In the genomic region with DNA sequence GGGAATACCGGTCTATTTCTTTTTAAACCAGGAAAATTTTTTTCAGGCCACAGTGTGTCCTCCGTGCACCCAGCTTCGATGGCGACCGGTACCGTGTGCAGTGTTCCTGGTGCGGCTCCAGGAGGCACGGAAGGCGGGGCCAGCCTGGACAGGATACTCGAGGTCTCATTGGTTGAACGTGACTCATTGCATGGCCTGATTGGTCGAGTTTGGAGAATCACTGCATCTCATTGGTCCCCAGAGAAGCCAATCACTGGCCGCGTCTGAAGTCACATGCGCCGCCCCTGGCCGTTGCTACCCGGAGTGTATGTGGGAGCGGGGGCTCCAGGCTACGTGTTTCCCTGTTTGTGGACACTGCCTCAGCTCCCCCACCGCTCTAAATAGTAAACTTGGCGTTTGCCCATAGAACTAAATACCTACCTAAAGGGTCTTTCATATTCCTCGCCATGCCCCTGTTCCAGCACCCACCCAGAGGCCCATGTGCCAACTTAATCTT, we compare ENCODE assay signal across 29 mouse cellular contexts. TPM values are rescaled to one million over a fixed set of nuclear protein-coding genes. Genes with fewer than 3 reads are reported as not detected.
"Had no signal": no experiment of that assay in that cellular context is flagged by ENCODE, and none has a peak within 500 bp of the region (broad histone marks: within the 10 kb centered on the region; RNA-seq: fewer than 3 reads in every experiment).

No protein-coding gene starts in this region.

- H3K4me1 ChIP-seq: heart, embryonic 10.5 days; heart, embryonic 13.5 days; heart, embryonic 15.5 days; hindbrain, embryonic 10.5 days; hindbrain, embryonic 12.5 days; intestine, embryonic 15.5 days; limb, embryonic 13.5 days; limb, embryonic 15.5 days; liver, embryonic 13.5 days; liver, embryonic 15.5 days had no signal

- H3K27ac ChIP-seq: heart, embryonic 10.5 days; heart, embryonic 13.5 days; heart, embryonic 15.5 days; hindbrain, embryonic 10.5 days; hindbrain, embryonic 12.5 days; hindbrain, embryonic 14.5 days; intestine, embryonic 15.5 days; left cerebral cortex, adult 2 months; limb, embryonic 13.5 days; limb, embryonic 15.5 days; liver, embryonic 13.5 days; liver, embryonic 15.5 days had no signal

- H3K36me3 ChIP-seq: heart, embryonic 10.5 days; heart, embryonic 13.5 days; heart, embryonic 15.5 days; hindbrain, embryonic 10.5 days; hindbrain, embryonic 12.5 days; intestine, embryonic 15.5 days; limb, embryonic 13.5 days; limb, embryonic 15.5 days; liver, embryonic 13.5 days; liver, embryonic 15.5 days had no signal

- H3K4me3 ChIP-seq: heart, embryonic 10.5 days; heart, embryonic 13.5 days; heart, embryonic 15.5 days; hindbrain, embryonic 10.5 days; hindbrain, embryonic 12.5 days; intestine, embryonic 15.5 days; left cerebral cortex, adult 2 months; limb, embryonic 13.5 days; limb, embryonic 15.5 days; liver, embryonic 13.5 days; liver, embryonic 15.5 days had no signal

- H3K9ac ChIP-seq: heart, embryonic 13.5 days; heart, embryonic 15.5 days; hindbrain, embryonic 12.5 days; hindbrain, embryonic 14.5 days; intestine, embryonic 15.5 days; limb, embryonic 13.5 days; limb, embryonic 15.5 days; liver, embryonic 13.5 days; liver, embryonic 15.5 days had no signal

- H3K9me3 ChIP-seq: heart, embryonic 10.5 days; heart, embryonic 13.5 days; heart, embryonic 15.5 days; hindbrain, embryonic 10.5 days; hindbrain, embryonic 12.5 days; intestine, embryonic 15.5 days; limb, embryonic 13.5 days; limb, embryonic 15.5 days; liver, embryonic 13.5 days; liver, embryonic 15.5 days had no signal

- DNase-seq: gastrocnemius, postnatal 14 days; gastrocnemius, postnatal 36 days; heart, adult 18-20 months; heart, postnatal 14 days; heart, postnatal 36 days; kidney, adult 18-20 months; kidney, adult 8-10 months; kidney, postnatal 10 days; kidney, postnatal 25 days; left cerebral cortex, postnatal 4 days; liver, embryonic 13.5 days had no signal

RNA-seq across cellular contexts. Expression of gene Tex101, which starts 4.5 kb away (rescaled TPM):
- total RNA-seq: gastrocnemius, adult 18-20 months; gastrocnemius, adult 8-10 months; gastrocnemius, postnatal 14 days; gastrocnemius, postnatal 36 days; heart, adult 18-20 months; heart, adult 8-10 months; heart, postnatal 14 days; heart, postnatal 36 days; layer of hippocampus, adult 18-20 months; layer of hippocampus, postnatal 10 days; layer of hippocampus, postnatal 25 days; left cerebral cortex, adult 2 months; left cerebral cortex, postnatal 14 days; left cerebral cortex, postnatal 4 days had no signal

RNA-seq across cellular contexts. Expression of gene Lypd3, which starts 35.6 kb away (rescaled TPM):
- total RNA-seq: gastrocnemius, adult 18-20 months; gastrocnemius, adult 8-10 months; gastrocnemius, postnatal 14 days; gastrocnemius, postnatal 36 days; heart, adult 18-20 months; heart, adult 8-10 months; heart, postnatal 14 days; heart, postnatal 36 days had no signal

RNA-seq across cellular contexts. Expression of gene BC049730, which starts 37.0 kb away (rescaled TPM):
- total RNA-seq: gastrocnemius, adult 18-20 months; gastrocnemius, adult 8-10 months; gastrocnemius, postnatal 14 days; gastrocnemius, postnatal 36 days; heart, adult 18-20 months; heart, adult 8-10 months; heart, postnatal 14 days; heart, postnatal 36 days; layer of hippocampus, adult 18-20 months; layer of hippocampus, postnatal 10 days; layer of hippocampus, postnatal 25 days; left cerebral cortex, adult 2 months; left cerebral cortex, postnatal 14 days; left cerebral cortex, postnatal 4 days had no signal

RNA-seq across cellular contexts. Expression of gene Gm4763, which starts 54.7 kb away (rescaled TPM):
- total RNA-seq: gastrocnemius, adult 18-20 months; gastrocnemius, adult 8-10 months; gastrocnemius, postnatal 14 days; gastrocnemius, postnatal 36 days; heart, adult 18-20 months; heart, adult 8-10 months; heart, postnatal 14 days; heart, postnatal 36 days; layer of hippocampus, adult 18-20 months; layer of hippocampus, postnatal 10 days; layer of hippocampus, postnatal 25 days; left cerebral cortex, adult 2 months; left cerebral cortex, postnatal 14 days; left cerebral cortex, postnatal 4 days had no signal
